Mouse (Mus musculus): ENCODE data around the gene Ccdc126. TPM values are rescaled to one million over a fixed set of nuclear protein-coding genes. Genes with fewer than 3 reads are reported as not detected.
"Not testable (repeated sequence)": the region's sequence is repeated elsewhere in the genome, so short reads cannot be mapped to it uniquely, and the experiment has no call there.

The Ccdc126 gene
- 15.2 and 18.9 TPM in 2 replicates for total RNA-seq (2021)
- long read RNA-seq, transcript Ccdc126-201 (3 exons, 2,351 nt): major isoform, 40 of 44 reads
- long read RNA-seq, partial matches to known transcripts: 0 of 44 reads
- long read RNA-seq, other reads (novel, unspliced or antisense): 4 of 44 reads

DNA sequence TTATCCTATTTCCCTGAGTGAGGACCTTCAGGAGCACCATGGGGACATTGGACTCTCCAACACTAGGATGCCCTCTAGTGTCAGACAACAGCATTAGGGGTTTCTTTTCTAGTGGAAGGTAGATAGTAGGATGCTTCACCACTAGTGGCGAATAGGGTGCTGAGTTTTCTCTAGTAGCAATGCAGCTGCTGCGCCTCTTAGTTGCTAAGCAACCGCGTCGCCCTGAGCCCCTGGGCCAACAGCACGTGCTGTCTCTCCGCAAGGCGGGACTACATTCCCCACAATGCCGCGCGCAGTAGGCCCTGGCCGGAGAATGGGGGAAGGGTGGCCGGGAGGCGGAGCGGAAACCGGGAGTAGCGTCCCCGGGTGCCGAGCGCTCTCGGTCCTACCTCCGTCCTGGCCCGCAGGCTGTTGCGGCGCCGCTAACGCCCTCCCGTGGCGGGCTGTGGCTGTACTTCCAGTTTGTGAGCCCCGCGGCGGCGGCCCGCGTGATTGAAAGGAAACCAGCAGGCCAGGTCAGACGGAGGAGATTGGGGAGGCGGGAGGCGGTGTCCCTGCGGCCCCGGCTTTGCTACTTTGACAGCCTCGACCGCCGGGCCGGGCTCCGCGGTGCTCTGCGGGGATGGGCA, at the start of gene Ccdc126:
Gene Ccdc126, plus strand, starts transcription at position 309 of the 629 bp plus-strand sequence.
- DNase-seq: peak; percentile 98

DNA sequence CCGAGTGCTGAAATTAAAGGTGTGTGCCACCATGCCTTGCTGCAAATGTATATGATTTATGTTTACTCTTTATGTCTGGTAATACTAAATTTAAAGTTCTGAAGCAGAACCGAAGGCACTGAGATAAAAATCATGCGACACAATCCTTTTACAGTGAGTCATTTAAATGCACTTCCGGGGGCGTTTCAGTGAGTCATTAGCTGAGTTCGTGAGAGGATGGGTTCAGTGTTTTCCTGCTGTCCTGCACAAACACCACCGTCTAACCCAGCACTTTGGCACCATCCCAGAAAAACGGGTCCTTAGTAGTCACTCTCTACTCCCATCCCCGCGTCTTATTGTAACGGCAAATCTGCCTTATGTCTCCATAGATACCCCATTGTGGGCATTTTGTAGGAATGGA, 49.2 kb upstream of the Ccdc126 start:
- no peak for DNase-seq

GRCm38 (mm10) chr6:49271815-49272214, 47.3 kb upstream of the Ccdc126 start:
- no peak for DNase-seq

DNA sequence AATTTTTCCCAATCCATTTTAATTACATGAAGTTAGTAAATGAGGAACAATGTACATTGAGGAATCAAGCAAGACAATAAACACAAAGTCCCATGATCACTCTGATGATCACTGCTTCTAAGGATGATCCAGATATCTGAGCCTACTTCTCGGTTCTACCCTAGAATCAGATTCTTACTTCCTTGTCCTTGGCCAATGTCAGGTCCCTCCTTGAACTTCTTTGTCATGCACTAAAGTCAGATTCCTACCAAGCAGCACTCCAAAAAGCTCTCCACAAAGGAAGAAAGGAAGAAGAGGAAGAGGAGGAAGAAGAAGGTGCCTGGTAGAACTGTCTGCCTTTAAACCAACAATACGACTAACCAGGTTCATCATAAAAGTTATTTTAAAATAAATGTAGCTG, 46.2 kb upstream of the Ccdc126 start:
- no peak for DNase-seq

DNA sequence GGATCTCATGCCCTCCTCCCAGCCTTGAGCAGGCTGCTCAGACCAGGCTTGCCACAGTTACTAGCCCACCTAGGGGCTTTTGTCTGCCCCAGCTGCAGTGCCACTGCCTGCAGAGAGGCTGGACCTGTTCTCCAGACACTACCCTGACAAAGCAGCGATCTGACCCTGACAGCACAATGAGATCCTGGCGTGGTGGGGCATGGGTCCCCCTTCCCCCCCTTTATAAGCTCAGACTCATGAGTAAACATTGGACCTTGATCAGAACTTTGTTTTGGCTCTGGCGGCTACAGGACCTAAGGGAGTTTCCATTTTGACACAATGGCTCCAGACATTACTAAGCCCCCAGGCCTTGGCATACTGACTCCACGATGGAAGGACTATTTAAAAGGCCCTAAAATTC, 45.1 kb upstream of the Ccdc126 start:
- DNase-seq: no peak

DNA sequence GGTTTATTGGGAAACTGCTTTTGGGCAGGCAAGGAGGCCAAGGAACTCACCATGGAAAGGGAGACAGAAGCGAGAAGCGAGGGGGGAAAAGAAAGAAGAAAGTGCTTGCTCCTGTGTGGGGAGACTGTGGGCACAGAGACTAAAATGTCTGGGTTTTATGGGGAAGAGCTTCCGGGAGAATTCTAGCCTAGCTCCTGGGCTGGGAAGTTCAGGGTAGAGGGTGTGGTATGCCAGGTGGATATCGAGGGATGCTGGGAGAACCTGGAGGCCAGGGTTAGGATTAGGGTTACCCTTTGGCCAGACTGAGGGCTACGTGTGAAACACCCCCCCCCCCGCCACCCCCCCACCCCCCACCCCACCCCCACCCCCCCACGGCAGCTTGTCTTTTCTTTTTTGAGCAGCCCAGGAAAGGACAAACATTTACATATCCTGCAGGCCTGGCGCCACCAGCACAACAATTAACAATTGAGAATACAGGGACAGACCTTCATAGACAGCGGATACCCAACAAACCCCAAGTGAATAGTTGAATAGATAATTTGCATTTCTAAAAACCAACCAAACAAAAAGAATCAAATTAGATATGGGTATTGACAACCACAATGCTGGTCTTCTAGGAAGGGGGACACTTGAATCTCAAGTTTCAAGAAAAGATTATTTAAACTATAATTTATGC, 44.5 kb upstream of the Ccdc126 start:
- no peak for DNase-seq

- no peak for DNase-seq
Measured at GRCm38 (mm10) chr6:49275296-49275695, 43.8 kb upstream of the Ccdc126 start.

DNA sequence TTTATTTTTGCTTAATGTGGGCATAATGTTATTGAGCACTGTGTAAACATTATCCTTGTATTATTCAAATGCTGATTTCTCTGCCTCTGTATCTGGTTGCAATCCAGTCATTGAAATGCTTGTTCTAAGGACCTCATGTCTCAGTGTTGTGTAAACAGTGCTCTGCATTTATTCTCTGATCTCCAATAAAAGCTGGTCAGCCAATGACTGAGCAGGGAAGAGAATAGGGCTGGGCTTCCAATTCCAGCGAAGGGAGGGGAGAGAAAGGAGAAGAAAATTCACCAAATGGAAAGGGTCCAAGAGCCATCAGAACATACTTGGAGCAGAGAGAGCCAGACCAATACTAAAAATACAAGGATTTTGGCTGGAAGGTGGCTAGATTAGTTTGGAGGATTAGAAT, 38.1 kb upstream of the Ccdc126 start:
- no peak for DNase-seq

DNA sequence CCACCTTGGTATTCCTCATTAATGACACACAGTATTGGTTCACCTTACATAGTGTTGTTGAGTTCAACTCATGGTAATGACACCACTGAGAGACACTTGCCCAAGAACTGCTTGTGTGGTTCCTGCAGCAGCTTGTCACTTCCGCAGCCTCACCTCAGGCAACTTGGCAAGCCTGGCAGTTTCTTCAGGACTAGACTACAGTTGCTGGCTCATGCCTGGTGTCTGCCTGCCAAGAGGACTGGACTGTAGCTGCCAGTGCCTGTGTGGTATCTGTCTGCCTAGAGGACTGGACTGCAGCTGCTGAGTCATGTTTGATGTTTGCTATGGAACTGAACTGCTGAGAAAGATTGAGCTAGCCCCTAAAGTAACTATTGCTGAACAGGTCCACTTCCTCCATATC, 37.0 kb upstream of the Ccdc126 start:
- DNase-seq: peak; percentile 36

- DNase-seq: no peak
Measured at GRCm38 (mm10) chr6:49298286-49298685, 20.8 kb upstream of the Ccdc126 start.

DNA sequence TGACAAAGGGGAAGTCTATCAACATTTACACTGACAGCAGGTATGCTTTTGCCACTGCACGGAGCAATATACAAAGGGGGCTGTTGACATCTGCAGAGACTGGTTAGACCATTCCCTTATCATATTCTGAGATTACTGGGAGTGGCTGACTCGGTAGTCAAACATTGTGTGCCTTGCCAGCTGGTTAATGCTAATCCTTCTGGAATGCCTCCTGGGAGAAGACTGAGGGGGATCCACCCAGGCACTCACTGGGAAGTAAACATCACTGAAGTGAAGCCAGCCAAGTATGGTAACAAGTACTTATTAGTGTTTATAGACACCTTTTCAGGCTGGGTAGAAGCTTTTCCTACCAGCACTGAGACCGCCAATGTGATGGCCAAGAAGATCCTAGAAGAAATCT, 4.3 kb upstream of the Ccdc126 start:
- not testable (repeated sequence) for DNase-seq

- DNase-seq: no peak
Measured at GRCm38 (mm10) chr6:49319595-49320315, 681 bp downstream of the Ccdc126 start.

GRCm38 (mm10) chr6:49321341-49321740, 2.3 kb downstream of the Ccdc126 start:
- no peak for DNase-seq

GRCm38 (mm10) chr6:49322056-49322455, 3.0 kb downstream of the Ccdc126 start:
- no peak for DNase-seq

GRCm38 (mm10) chr6:49322986-49323385, 3.9 kb downstream of the Ccdc126 start:
- no peak for DNase-seq

DNA sequence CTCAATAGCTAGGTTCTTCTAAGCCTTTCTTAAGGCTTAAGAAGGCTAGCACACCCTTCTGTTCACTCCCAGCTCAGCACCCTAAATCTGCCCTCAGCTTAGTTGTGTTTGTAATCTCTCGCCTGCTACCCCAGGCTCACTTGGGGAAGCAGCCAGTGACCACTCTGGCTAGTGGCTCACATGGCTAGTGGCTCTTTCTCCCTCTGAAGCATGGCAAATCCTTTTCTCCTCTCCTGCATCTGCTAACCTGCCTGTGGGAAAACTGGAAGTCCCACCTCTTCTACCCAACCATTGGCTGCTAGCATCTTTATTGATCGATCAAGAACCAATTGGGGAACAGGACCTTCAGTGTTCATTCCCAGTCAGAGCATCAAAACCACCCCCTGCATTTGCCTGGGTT, 5.5 kb downstream of the Ccdc126 start:
- DNase-seq: no peak

DNA sequence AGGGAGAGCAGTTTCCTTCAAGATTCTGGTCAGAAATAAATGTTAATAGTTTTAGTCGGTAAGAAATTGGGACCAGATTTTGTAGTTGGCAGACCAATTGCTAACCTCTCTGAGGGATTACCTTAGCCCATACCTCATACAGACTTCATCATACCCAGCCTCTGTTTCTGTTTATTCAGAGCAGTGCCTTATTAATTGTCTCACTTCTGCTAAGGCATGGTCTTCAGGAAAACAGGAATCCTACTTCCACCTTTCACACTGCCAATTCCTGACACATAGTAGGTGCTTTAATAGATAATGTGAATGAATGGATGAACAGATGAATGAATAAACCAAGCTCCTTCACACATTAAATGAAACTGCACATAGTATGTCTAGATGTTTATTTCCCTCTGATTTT, 6.2 kb downstream of the Ccdc126 start:
- no peak for DNase-seq

GRCm38 (mm10) chr6:49326846-49327245, 7.8 kb downstream of the Ccdc126 start:
- DNase-seq: no peak

DNA sequence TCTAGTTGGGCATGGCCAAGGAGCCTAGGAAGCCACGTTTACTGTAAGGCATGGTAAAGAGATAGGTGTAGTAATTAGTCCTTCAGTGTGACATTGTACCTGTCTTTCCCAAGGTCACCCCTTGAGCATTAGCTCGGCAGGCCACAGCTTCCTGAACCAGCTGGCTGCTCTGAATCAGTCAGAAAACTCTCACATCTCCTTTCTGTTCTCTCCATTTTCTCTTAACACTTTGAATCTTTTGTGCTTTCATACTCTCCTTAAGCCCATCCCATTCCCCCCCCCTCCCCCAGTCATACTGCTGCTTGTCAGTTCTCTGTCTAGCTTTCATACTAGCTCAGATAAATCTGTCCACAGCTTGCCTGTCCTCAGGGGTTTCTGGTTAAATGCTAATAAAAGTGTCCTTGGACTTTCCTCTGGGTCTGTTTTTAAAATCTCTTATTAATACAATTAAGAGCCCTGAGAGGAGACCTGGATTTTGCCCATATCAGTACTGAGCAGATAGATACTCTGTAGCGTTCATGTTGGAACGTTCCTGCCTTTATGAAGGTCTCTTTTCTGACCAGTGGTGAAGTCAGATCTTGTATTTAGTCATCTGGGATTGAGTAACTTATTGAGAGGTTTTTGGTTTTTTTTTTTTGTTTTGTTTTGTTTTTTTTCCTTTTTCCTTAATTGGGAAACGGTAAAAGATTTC, 12.4 kb downstream of the Ccdc126 start:
- DNase-seq: no peak

DNA sequence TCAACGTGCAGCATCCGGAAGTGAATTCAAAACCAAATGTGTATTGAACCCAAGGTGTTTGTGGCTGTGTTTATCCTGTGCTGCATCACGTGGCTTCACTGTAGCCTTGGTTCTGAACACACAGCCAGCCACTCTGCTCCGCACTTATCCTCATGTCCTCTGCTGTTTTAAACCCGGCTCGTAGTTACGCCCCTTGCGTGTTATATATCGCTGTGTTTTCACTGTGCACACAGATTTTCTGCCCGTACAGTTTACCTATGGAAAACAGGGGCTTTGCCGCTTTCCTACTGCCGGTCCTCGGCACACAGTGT, 12.9 kb downstream of the Ccdc126 start:
- DNase-seq: no peak

DNA sequence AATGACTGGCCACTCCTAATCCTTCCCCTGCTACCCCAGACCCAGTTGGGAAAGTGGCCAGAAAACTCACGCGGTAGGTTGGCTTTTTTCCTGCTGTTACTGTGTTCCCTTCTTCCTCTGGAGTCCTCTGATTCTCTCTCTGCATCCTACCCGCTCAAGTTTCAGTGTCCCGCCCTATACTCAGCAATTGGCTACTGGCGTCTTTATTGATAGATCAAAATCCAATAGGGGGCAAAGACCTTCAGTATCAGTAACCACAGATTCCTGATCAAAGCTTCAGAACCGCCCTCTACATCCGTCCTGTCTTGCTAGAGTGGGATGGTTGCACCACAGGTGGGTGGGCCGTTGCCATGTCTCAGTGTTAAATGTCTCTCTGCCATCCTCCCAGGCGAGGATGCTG, 19.5 kb downstream of the Ccdc126 start:
- DNase-seq: no peak

GRCm38 (mm10) chr6:49339145-49339544, 20.1 kb downstream of the Ccdc126 start:
- DNase-seq: no peak

Measured in adrenal gland, postnatal 25 days (tissue).